ENCODE assay signal across 8 mouse cellular contexts in the genomic region with DNA sequence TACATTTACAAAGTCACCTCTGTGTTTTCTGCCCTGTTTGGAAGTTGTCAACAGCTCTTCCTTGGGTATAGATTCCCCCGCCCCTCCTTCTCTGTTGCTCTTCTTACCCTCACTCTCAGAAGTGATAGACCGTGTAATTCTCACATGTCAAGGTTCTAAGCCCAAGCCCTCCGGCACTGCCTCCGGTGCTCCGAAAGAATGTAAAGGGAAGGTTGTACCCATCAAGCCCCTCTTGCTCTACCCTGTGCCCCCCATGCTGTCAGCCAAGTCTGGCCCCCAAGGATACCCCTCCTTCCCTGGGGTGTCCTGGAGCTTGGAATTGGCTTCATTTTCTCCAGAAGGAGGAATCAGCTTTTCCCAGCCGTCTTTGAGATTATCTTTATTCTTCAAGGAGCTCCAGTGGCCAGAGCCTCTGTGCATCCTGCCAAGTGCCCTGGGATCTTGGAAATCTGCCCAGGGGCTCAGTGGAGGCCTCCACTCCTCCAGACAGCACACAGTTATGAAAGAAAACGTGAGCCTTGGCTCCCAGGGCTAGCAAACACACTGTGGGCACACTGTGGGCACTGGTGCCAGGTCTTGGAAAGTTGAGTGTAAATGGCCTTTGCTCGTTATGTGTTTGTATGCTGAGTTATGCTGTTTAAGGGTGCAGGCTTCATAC. TPM values are rescaled to one million over a fixed set of nuclear protein-coding genes. Genes with fewer than 3 reads are reported as not detected.
A peak's percentile ranks its signal among the peaks of the same experiment; 100 is the strongest.
DNase-seq lines count a peak whose midpoint lies in the region; ATAC-seq and TF ChIP-seq lines count a peak whose summit lies in the region.

No protein-coding gene starts in this region.

- H3K4me2 ChIP-seq in heart, embryonic 11.5 days, result no peak overlapping the region
- H3K4me2 ChIP-seq in forebrain, postnatal 0 days (ENCODE audit: low read depth), result no peak overlapping the region

- peaks cover 14% of the 10 kb centered on the region for H3K4me1 ChIP-seq in heart, embryonic 11.5 days (ENCODE audit: control insufficient read depth, insufficient read depth, low read length)
- peaks cover 2% of the 10 kb centered on the region; the same call in 1 of the 2 replicates for H3K4me1 ChIP-seq in forebrain, postnatal 0 days (ENCODE audit: insufficient read depth)

- no peak for DNase-seq in heart, adult 8-10 months (ENCODE audit: low spot score)
- peak; percentile 60 for DNase-seq in ovary, adult 18-20 months (ENCODE audit: low spot score)
- DNase-seq in ovary, postnatal 10 days (ENCODE audit: low spot score), result no peak
- peak; percentile 57 for DNase-seq in forebrain, postnatal 0 days
- peak; percentile 76 for DNase-seq in ovary, postnatal 36 days (ENCODE audit: low spot score)
- no peak for DNase-seq in B cell, adult 2 months
- no peak for DNase-seq in gastrocnemius, postnatal 25 days

- no peaks in the 10 kb centered on the region for H3K36me3 ChIP-seq in heart, embryonic 11.5 days (ENCODE audit: control insufficient read depth, insufficient read depth, low read length)
- H3K36me3 ChIP-seq in forebrain, postnatal 0 days (ENCODE audit: insufficient read depth), result no peaks in the 10 kb centered on the region

- H3K9me3 ChIP-seq in heart, embryonic 11.5 days (replicated peaks; ENCODE audit: control insufficient read depth, low read length), result no peaks in the 10 kb centered on the region
- no peaks in the 10 kb centered on the region for H3K9me3 ChIP-seq in forebrain, postnatal 0 days (ENCODE audit: low read length)

- peak overlapping the region; percentile 38; the same call in 1 of the 2 replicates for H3K27ac ChIP-seq in heart, embryonic 11.5 days (ENCODE audit: low read depth, low read length)
- H3K27ac ChIP-seq in forebrain, postnatal 0 days (ENCODE audit: low read depth, low read length), result no peak overlapping the region

- no peak; the same call in 1 of the 2 replicates for ATAC-seq in heart, embryonic 11.5 days (replicated peaks; ENCODE audit: insufficient number of reproducible peaks, low FRiP score, low TSS enrichment)
- peak; percentile 27; the same call in 1 of the 2 replicates for ATAC-seq in forebrain, postnatal 0 days

- no peak for TF ChIP-seq CTCF in forebrain, postnatal 0 days (IDR thresholded peaks at IDR 0.05; ENCODE audit: low read depth)

- no peaks in the 10 kb centered on the region for H3K27me3 ChIP-seq in heart, embryonic 11.5 days (ENCODE audit: control insufficient read depth, insufficient read depth, low read length)
- no peaks in the 10 kb centered on the region for H3K27me3 ChIP-seq in forebrain, postnatal 0 days (ENCODE audit: insufficient read depth, low read length)

- no peak overlapping the region for H3K4me3 ChIP-seq in heart, embryonic 11.5 days (ENCODE audit: low read depth, low read length)
- H3K4me3 ChIP-seq in forebrain, postnatal 0 days (ENCODE audit: low read depth, low read length), result no peak overlapping the region

- no peak overlapping the region for H3K9ac ChIP-seq in heart, embryonic 11.5 days (ENCODE audit: low read depth, low read length)
- no peak overlapping the region for H3K9ac ChIP-seq in forebrain, postnatal 0 days

- 48% methylated on average over 8 of the region's 8 CpGs for WGBS in heart, embryonic 11.5 days (ENCODE audit: insufficient replicate concordance)
- 32% methylated on average over 8 of the region's 8 CpGs for WGBS in forebrain, postnatal 0 days

RNA-seq across cellular contexts. Expression of gene Tmem132c, which starts 59.1 kb away (rescaled TPM):
- 3.5 and 4.3 TPM in 2 replicates for polyA plus RNA-seq in heart, embryonic 11.5 days (2014; fragmentation: Nextera tagmentation; extraction: Ambion mirVana)
- under 1 TPM; 0.06 to 0.30 (median 0.20) TPM for total RNA-seq in heart, adult 8-10 months (2022)
- total RNA-seq in forebrain, postnatal 0 days (2014; rRNA removed), result 18.9 and 25.6 TPM in 2 replicates
- polyA plus RNA-seq in forebrain, postnatal 0 days (2015; fragmentation: Nextera tagmentation; extraction: Ambion mirVana), result 5.2 and 7.5 TPM in 2 replicates
- total RNA-seq in gastrocnemius, postnatal 25 days (2021), result under 1 TPM; 0.15 to 0.40 TPM

Comparison
In these comparisons a context has a peak if more than half of its experiments do, and no peak if none do; other contexts are left out.
1. DNase-seq: peak in ovary, adult 18-20 months (single experiment), forebrain, postnatal 0 days (single experiment) and ovary, postnatal 36 days (single experiment); none in heart, adult 8-10 months (single experiment), ovary, postnatal 10 days (single experiment), B cell, adult 2 months (0 of 2) and gastrocnemius, postnatal 25 days (single experiment).
2. RNA of gene Tmem132c, which starts 59.1 kb away (total RNA-seq): 18.9 to 25.6 TPM in forebrain, postnatal 0 days; 0.15 to 0.40 TPM in gastrocnemius, postnatal 25 days and 0.06 to 0.30 TPM in heart, adult 8-10 months; every median in the first group is over 10 times any median in the second.